Mouse (Mus musculus): ENCODE results near the gene Lamb1. TPM values are rescaled to one million over a fixed set of nuclear protein-coding genes. Genes with fewer than 3 reads are reported as not detected.

The Lamb1 gene
- total RNA-seq (2023; ENCODE audit: inconsistent age) = 0.51 TPM in 1 of 4 replicates, not detected in the others

DNA sequence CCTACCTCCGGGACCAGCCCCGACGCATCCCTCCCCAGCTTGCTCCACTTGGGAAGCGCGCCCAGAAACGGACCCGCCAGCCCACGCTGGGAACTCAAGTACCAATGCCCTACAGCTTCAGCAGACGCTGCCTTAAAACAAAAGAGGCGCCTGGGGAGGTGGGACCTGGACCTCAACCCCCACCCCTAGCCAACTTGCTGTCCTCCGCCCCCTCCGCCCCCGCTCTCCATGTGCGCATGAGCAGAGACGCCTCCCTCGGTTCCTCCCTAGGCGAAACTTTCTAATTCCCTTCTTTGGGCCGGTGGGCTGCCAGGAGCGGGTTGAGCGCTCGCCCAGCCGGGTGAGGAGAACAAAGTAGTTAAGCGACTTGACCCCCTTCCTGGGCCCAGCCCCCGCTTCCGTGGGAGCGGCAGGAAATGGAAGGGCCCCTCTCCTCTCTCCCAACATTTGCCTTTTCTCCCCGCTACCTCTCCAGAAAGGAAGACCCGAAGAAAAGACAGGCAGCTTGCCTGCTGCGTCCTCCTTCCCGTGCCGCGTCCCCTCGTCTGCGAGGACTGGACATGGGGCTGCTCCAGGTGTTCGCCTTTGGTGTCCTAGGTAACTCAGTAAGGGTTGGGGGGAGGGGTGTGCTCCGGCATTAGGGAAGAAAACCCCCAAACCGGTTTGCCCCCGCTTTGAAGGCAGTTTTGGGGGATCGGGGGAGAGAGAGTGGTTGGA, at the start of gene Lamb1:
Gene Lamb1 (plus strand): TSS at position 230 of the 717 bp plus-strand sequence.

DNA sequence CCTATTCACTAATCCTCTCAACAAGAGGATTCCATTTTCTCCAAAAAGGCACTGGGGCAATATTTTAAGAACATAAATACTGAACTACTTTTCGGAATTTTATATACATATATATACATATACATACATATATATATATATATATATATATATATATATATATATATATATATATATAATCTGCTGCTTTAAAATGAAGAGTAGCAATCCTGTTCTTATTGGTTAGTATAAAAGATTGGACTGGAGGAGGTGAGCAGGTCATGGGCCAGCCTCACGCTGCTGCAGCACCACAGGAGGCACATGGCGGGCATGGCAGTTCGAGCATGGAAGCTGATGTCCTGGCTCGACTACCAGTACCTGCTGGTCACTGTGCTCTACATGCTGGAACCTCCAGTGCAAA, 24.6 kb upstream of the Lamb1 start, which contains the start of gene Gm6993:
Gene Gm6993 (plus strand): TSS at position 301 of the 400 bp plus-strand sequence.

DNA sequence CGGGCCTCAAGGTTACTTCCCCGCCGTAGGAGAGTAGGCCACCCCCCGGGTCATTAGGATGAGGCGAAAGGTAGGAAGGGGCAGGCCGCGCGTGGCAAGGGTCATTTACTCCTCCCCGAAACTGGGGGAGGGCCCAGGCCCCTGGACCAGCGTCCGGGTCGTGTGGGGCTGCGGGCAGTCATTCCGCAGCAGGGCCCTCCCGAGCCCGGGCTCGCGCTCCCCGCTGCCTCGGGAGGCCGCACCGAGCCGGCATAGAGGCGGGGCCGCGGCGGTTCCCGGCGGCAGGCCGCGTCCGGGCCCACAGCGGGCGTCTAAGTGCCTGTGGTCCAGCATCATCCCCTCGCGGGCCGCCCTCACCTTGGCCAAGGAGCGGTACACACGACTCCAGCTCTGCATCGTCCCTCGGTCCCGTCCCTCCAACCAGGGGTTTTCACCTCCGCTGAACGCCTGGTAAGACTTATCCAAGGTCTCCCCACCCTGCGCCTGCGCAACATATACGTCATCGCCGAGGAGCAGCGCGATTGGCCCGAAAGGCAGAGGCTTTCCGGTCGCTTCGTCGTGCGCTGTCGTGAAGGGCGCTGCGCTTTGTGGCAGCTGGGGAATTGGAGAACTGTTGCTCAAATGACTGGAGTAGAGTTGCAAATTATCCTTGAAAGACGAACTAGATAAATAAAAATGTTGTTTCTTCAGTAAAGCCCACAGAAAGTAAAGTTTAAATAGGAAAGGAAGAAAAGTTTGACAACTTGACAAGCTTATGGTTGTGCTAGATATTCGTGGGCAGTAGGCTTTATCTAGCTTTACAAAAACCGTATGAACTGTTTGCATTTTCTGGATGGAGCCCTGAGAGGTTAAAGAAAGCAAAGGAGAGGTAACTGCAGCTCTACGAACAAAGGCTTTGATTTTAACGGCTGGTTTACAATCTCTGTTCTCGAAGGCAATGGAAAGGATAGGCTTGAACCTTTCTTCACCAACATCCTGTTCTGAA, 86.2 kb downstream of the Lamb1 start, which contains the start of gene Dld:
Gene Dld (minus strand): TSS at position 510 of the 985 bp plus-strand sequence.

Other genes starting within 250 kb of the Lamb1 start
- gene Fam110c, start 191.4 kb upstream of the Lamb1 start, total RNA-seq (2023; ENCODE audit: inconsistent age) = not detected in 4 replicates
- gene Gm6993, start 24.5 kb upstream of the Lamb1 start, total RNA-seq (2023; ENCODE audit: inconsistent age) = not detected in 4 replicates
- 49.9 to 67.4 TPM (median 56.5 TPM) in 4 replicates for gene Dld, start 86.2 kb downstream of the Lamb1 start, total RNA-seq (2023; ENCODE audit: inconsistent age)
- gene Slc26a3, start 125.6 kb downstream of the Lamb1 start, total RNA-seq (2023; ENCODE audit: inconsistent age) = not detected in 4 replicates
- gene Cbll1, start 234.4 kb downstream of the Lamb1 start, total RNA-seq (2023; ENCODE audit: inconsistent age) = 28.1 to 35.6 TPM (median 31.2 TPM) in 4 replicates